Mouse (Mus musculus) bone marrow, adult 2 months (tissue): Measurements from ENCODE around the gene Trcg1.

Experiments
- CTCF ChIP-seq: fragments of 200-500 bp; IDR thresholded peaks from 2 replicates; pipeline ENCODE4 v1.5.1; 2011; ENCODE audit warnings: low read length, control low read depth; ENCODE audit not compliant: control insufficient read depth, insufficient read depth
- POLR2A ChIP-seq: fragments of 200-500 bp; IDR thresholded peaks from 2 replicates; pipeline ENCODE4 v1.6.1; 2011; ENCODE audit warnings: low read depth, mild to moderate bottlenecking, control low read depth, low read length, borderline replicate concordance; ENCODE audit not compliant: control insufficient read depth

DNA sequence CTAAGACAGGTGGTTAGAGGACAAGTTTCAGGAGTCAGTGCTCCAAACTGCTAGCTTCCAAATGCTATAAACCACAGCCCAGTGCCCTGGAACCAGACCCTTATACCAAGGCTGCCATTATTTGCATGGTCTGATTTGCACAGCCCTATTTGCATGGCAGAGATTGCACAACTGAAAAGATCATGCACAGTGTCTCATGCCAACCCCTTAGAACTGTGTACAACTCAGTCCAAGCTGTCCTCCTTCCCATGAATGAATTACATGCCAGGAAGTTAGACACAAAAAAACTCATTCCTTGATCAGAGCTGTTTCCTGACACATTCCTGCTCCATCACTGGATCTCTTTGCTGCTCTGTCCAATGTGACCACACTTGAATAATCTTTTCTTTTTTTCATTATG is 13.0 kb upstream of the Trcg1 start:
- no peak for TF ChIP-seq POLR2A
- no peak for TF ChIP-seq CTCF
